Mouse (Mus musculus): ENCODE measurements around the gene Pdha2. TPM values are rescaled to one million over a fixed set of nuclear protein-coding genes. Genes with fewer than 3 reads are reported as not detected.

Gene Pdha2
- total RNA-seq (2021): not detected

DNA sequence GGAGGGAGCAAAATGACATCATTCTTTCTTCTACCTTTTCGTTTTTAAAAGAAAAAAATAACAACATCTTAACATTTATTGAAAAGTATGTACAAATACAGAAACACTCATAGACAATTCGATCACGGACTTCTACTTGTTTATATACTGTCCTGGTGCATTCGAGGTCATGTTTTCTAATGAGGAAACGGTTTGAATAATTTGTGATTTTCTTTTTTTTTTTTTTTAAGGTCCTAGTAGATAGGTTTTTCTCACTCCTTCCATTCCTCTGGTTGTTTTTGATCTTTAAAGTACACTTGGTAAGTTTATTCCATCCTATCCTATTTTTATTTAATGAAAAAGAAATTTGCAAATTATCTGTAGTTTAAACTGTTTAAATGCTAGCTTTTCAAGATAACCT is at the start of gene Pdha2:
Gene Pdha2 (minus strand): TSS at position 101 of the 400 bp plus-strand sequence.
- DNase-seq: no peak
- intact Hi-C loops (cut with DNase I): no loop called here

DNA sequence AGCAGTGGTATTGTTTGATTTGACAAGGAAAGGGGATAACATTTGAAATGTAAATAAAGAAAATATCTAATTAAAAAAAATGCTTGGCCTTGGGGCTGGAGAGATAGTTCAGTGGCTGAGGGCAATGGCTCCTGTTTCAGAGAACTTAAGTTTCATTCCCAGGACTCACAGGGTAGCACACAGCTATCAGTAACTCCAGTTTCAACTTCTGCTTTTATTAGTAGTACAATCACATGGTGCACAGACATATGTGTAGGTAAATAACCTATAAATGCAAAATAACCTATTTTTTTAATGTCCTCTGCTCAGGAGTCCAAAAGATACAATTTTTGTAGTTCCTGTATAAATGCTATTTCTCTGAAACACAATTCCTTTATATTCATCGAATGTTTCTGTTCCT is 48.4 kb upstream of the Pdha2 start:
- intact Hi-C loops (cut with DNase I): no loop called here

DNA sequence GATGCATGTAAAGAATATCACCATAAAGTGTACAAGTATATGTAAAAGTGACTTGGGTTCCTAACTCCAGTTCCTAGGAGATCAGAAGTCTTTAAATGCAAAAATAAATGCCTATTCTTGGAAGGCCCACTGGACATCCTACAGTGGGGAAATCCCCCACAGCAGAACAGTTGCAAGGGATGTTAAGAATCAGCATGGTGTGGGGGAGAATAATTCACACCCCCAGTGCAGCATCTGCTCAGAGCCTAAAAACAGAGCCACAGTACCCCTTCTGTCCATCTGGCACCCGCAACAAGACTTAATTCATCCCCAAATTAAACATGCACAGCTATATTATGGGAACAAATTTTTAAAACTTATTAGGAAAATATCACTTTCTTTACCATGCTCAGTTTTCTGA is 39.3 kb upstream of the Pdha2 start:
- DNase-seq: no peak
- intact Hi-C loops (cut with DNase I): no loop called here

More for the DNA sequence above, 48.4 kb upstream of the Pdha2 start:
- no peak for DNase-seq

- DNase-seq: no peak
- intact Hi-C loops (cut with DNase I): loop anchor here (10.0 kb wide), 1 partner anchor 690 kb away; no protein-coding TSS in a partner anchor
Measured at GRCm38 (mm10) chr3:141244725-141245298, 32.7 kb upstream of the Pdha2 start.

GRCm38 (mm10) chr3:141238071-141238470 is 25.9 kb upstream of the Pdha2 start:
- DNase-seq: no peak
- intact Hi-C loops (cut with DNase I): no loop called here

GRCm38 (mm10) chr3:141229148-141229547 is 17.0 kb upstream of the Pdha2 start:
- intact Hi-C loops (cut with DNase I): no loop called here

GRCm38 (mm10) chr3:141222339-141222738 is 10.2 kb upstream of the Pdha2 start:
- no peak for DNase-seq
- intact Hi-C loops (cut with DNase I): no loop called here

More at GRCm38 (mm10) chr3:141229148-141229547, 17.0 kb upstream of the Pdha2 start:
- no peak for DNase-seq

GRCm38 (mm10) chr3:141218561-141218960 is 6.4 kb upstream of the Pdha2 start:
- DNase-seq: no peak
- intact Hi-C loops (cut with DNase I): no loop called here

DNA sequence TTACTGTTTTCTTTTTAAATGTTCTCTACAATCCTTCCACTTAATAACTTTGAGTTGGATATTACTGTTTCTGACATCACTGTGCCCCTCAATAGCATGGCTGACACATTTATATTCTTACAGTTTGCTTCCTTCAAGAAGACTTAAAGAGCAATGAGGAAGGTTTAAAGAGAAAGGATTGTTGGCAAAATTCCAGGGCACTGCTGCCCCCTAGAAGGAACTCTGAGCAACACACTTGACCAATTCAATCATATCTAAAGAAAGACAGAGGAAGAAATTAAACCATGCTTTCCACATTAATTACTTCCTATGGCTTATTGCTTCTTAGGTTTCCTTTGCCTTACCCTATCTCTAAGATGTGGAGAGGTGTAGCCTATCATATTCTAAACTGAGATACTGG is 4.8 kb upstream of the Pdha2 start:
- intact Hi-C loops (cut with DNase I): no loop called here
- no peak for DNase-seq

DNA sequence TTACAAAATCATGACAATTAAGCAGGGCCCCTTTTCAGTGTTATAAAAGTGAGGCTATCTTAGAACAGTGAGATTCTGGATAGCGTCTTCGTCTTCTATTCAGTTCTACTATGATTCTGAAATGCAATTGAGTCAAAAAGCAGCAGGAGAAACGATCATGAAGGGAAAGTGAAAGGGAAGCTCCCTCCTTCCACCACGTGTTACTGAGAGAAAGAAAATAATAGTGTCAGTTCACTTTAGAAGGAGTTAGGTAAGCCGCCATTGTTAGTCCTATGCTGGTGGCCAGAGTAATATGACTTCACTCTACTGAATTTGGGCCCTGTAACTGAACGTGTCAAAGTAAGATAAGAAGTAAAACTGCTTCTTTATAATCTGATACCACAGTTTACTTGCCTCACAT is 4.1 kb upstream of the Pdha2 start:
- DNase-seq: no peak
- intact Hi-C loops (cut with DNase I): no loop called here

DNA sequence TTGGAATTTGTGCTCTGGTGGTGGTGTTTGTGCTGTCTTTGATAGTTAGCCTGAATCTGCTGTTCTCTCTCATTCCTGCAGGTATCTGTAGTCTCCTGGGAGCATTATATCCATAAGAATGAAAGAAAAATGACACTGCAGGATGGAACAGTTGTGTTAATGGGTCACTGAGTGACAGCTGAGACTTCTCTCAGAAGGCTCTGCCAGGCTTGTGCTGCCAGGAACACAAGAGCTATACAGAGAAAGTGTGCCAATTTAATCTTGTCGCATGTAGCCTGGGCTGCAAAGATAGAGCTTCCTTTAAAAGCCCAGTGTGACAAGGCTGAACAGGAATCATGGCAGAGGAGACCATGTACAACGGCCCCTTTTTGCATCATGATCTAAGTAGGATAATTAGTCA is 2.6 kb upstream of the Pdha2 start:
- DNase-seq: peak in 1 of 2 experiments; percentile 4
- intact Hi-C loops (cut with DNase I): no loop called here

DNA sequence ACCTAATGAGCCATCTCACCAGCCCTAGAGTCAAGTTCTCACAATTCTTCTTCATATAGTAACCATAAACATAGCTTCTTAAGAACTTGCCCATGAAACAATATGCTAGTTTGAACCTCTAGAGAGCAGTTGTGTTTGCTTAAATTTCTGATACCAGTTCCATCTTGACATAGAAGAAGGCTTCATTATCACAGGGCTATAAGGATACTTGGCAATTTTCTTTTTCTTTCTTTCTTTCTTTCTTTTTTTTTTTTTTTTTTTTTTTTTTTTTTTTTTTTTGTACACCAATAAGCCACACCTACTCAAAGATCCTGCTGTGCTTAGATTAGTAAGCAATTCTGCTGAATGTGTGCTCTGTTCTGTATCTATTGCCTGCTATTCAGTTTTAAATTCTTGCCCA is 2.0 kb upstream of the Pdha2 start:
- intact Hi-C loops (cut with DNase I): no loop called here
- no peak for DNase-seq

DNA sequence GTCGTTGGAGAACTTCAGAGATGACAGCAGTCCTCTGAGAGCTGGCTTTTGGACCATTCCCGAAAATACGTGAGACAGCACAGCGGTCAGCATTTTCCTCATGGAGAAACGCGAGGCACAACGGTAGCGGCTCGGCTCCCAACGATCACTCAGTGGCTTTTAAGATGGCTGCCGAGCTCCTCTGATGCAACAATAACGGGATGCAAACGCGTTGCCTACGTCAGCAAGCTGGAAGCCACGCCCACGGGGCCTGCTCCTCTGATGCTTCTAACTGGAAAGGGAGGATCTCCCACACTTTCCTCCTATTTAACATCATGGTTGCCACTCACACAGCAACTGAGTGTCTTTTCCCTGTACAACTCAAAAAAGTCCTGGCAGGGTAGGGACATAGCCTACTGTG is 511 bp downstream of the Pdha2 start:
- intact Hi-C loops (cut with DNase I): no loop called here
- DNase-seq: no peak

DNA sequence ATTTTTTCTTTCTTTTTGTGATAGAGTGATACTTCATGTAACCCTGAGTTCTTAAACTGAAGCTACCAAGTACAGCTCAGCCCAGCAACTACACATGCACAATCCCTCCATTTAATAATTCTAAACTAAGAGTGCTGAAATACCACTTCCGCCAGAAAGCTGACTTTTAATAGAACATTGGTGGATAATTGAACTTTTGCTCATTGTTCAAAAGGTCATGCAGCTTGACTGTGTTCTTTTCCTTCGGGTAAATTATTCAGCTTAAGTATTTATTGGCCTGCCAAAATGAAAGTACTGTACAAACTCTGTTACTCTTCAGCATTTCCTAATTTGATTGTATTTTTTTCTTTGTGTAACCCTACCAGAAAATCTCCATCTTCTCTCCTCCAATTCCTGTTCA is 10.4 kb downstream of the Pdha2 start:
- intact Hi-C loops (cut with DNase I): no loop called here
- DNase-seq: no peak

GRCm38 (mm10) chr3:141197308-141197861 is 14.8 kb downstream of the Pdha2 start:
- intact Hi-C loops (cut with DNase I): no loop called here
- DNase-seq: no peak

DNA sequence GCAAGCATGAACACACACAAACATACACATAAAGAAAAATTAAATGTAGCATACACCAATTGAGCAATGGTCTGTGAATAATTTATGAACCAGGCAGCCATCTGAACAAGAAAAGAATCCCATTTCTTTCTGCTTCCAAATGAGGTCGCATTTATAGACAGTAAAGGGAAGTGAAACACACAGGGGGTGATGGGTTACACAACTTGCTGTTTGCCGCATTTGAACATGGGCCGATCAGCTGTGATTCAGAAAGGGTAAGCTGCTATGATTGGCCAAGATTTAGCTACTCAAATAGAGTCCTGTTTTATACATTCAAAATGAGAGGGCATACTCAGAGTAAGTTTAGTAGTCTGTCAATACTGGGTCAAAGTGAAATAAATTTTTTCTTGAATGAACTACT is 20.5 kb downstream of the Pdha2 start:
- DNase-seq: no peak
- intact Hi-C loops (cut with DNase I): no loop called here

GRCm38 (mm10) chr3:141190429-141190828 is 21.7 kb downstream of the Pdha2 start:
- intact Hi-C loops (cut with DNase I): no loop called here
- no peak for DNase-seq

- DNase-seq: no peak
- intact Hi-C loops (cut with DNase I): no loop called here
Measured at GRCm38 (mm10) chr3:141160986-141161385, 51.2 kb downstream of the Pdha2 start.

Measured in heart, postnatal 10 days (tissue).